In genomic region chr11:97187764-97188642, GRCm38 (mm10) we compare ENCODE assay signal across 8 mouse cellular contexts. TPM values are rescaled to one million over a fixed set of nuclear protein-coding genes. Genes with fewer than 3 reads are reported as not detected.
A peak's percentile ranks its signal among the peaks of the same experiment; 100 is the strongest.
DNase-seq lines count a peak whose midpoint lies in the region; ATAC-seq lines count a peak whose summit lies in the region.

TSS of gene Kpnb1 (minus strand) at chr11:97187881.

- peak within 1 kb of the TSS; percentile 84 for H3K4me2 ChIP-seq in hindbrain, embryonic 16.5 days (ENCODE audit: low read length)

- no peaks in the 10 kb centered on the region for H3K27me3 ChIP-seq in hindbrain, embryonic 16.5 days (replicated peaks; ENCODE audit: control insufficient read depth, insufficient read depth, low read length)

- peak within 1 kb of the TSS; percentile 98 for H3K27ac ChIP-seq in hindbrain, embryonic 16.5 days (ENCODE audit: low read depth, low read length)
- H3K27ac ChIP-seq in macrophage = peak within 1 kb of the TSS; percentile 88

- peak; percentile 100 for DNase-seq in WW6 (ENCODE audit: low read depth, low spot score)
- DNase-seq in cerebellum, postnatal 4 days (ENCODE audit: low spot score in 2 of 2) = peak; percentile 98 to 99
- peak; percentile 97 for DNase-seq in gastrocnemius, adult 18-20 months (ENCODE audit: low spot score)
- DNase-seq in left cerebral cortex, adult 18-20 months (ENCODE audit: low spot score in 2 of 2) = peak; percentile 96 to 98
- DNase-seq in right cerebral cortex, adult 18-20 months = peak; percentile 99
- peak; percentile 95 for DNase-seq in urinary bladder, postnatal 10 days (ENCODE audit: low spot score)

- peaks cover 15% of the 10 kb centered on the region for H3K36me3 ChIP-seq in hindbrain, embryonic 16.5 days (ENCODE audit: control insufficient read depth, insufficient read depth, low read length)
- peaks cover 22% of the 10 kb centered on the region for H3K36me3 ChIP-seq in macrophage (ENCODE audit: inconsistent target)

- H3K4me3 ChIP-seq in hindbrain, embryonic 16.5 days (ENCODE audit: low read length) = peak within 1 kb of the TSS; percentile 94
- peak within 1 kb of the TSS; percentile 61 for H3K4me3 ChIP-seq in macrophage (ENCODE audit: inconsistent target)

- H3K9ac ChIP-seq in hindbrain, embryonic 16.5 days (ENCODE audit: low read depth, low read length) = peak within 1 kb of the TSS; percentile 87

- H3K79me2 ChIP-seq in macrophage (ENCODE audit: inconsistent target) = peaks cover 43% of the 10 kb centered on the region

- H3K9me3 ChIP-seq in hindbrain, embryonic 16.5 days (ENCODE audit: control insufficient read depth, low read length) = no peaks in the 10 kb centered on the region

- peaks cover 17% of the 10 kb centered on the region for H3K4me1 ChIP-seq in hindbrain, embryonic 16.5 days (ENCODE audit: control insufficient read depth, insufficient read depth, low read depth, low read length)

- under 1% methylated on average over 93 of the region's 101 CpGs for WGBS in hindbrain, embryonic 16.5 days
- under 1% methylated on average over 83 of the region's 101 CpGs for WGBS in macrophage (ENCODE audit: missing documents)

- peak; percentile 97 for ATAC-seq in hindbrain, embryonic 16.5 days

RNA-seq across cellular contexts. Expression of gene Kpnb1, which starts in this region (rescaled TPM):
- total RNA-seq in gastrocnemius, adult 18-20 months (2021) = 10 to 100 TPM; 47.7 to 52.4 TPM
- polyA plus RNA-seq in hindbrain, embryonic 16.5 days (2015; fragmentation: Nextera tagmentation; extraction: Ambion mirVana) = 29.7 and 31.4 TPM in 2 replicates
- 100 to 1,000 TPM; 118 to 121 TPM for total RNA-seq in left cerebral cortex, adult 18-20 months (2021)
- 100 to 1,000 TPM in 17 of 26 experiments, 10 to 100 TPM in 9; 32.5 to 177 (median 129) TPM for total RNA-seq in macrophage (2018; cell fraction: chromatin; rRNA removed)
- total RNA-seq in macrophage (2018; cell fraction: cytosol; rRNA removed) = 100 to 1,000 TPM in 4 of 26 experiments, 10 to 100 TPM in 22; 57.8 to 122 (median 82.9) TPM
- 100 to 1,000 TPM in 13 of 26 experiments, 10 to 100 TPM in 13; 49.6 to 222 (median 99.3) TPM for total RNA-seq in macrophage (2018; cell fraction: nucleus; rRNA removed)
- polyA plus RNA-seq in macrophage (2018) = 63.7 to 139 TPM (median 123 TPM) in 3 replicates

Comparison
In these comparisons a context has a peak if more than half of its experiments do, and no peak if none do; other contexts are left out.
1. Peak in every context shown above with its lines: DNase-seq, ATAC-seq, H3K4me3 ChIP-seq and H3K27ac ChIP-seq.